In the genomic region with DNA sequence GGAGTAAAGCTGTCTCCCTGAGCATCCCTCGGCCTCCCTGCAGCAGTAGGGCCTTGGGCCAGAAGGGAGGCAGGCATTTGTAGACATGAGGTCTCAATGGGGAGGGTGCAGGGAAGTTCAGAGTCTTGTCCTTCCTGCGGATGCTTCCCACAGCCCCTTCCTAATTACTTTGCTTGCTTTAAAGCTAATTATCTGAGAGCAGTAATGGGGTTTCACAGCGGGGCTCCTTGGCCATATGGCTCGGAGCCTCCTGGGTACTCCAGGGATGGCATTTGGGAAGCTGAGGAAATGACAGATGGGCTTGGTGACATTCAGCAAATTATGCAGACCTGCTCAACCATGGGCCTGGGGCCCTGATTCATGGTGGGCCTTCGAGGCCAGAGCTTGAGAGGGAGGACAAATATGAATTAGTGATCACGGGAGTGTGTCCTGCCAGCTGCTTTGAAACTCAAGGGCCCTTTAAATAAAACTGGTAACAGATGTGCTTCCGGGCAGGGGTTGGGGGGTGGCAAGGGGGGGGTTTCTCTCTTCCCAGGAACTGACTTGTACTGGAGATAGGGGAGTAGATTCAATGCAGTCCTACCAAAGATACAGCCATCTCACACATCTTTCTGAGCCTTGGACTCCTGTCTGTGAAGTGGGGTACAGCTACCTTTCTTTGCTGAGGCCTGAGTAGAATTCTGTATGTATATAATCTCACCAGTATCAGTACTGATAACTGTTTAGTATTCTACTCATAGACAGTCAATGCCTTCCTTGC, we compare ENCODE assay signal across 14 mouse cellular contexts. TPM values are rescaled to one million over a fixed set of nuclear protein-coding genes. Genes with fewer than 3 reads are reported as not detected.
DNase-seq lines count a peak whose midpoint lies in the region; ATAC-seq lines count a peak whose summit lies in the region.
"Had no signal": no experiment of that assay in that cellular context is flagged by ENCODE, and none has a peak within 500 bp of the region (broad histone marks: within the 10 kb centered on the region; RNA-seq: fewer than 3 reads in every experiment).

No protein-coding gene starts in this region.

- no peak overlapping the region for H3K4me2 ChIP-seq in forebrain, embryonic 15.5 days (replicated peaks)
- no peak overlapping the region for H3K4me2 ChIP-seq in midbrain, embryonic 11.5 days
- H3K4me2 ChIP-seq: liver, embryonic 12.5 days had no signal

- H3K9ac ChIP-seq in forebrain, embryonic 15.5 days (replicated peaks): no peak overlapping the region
- H3K9ac ChIP-seq in midbrain, embryonic 11.5 days (ENCODE audit: low read length): no peak overlapping the region
- H3K9ac ChIP-seq: liver, embryonic 12.5 days had no signal

- ATAC-seq in forebrain, embryonic 15.5 days (replicated peaks): peak; percentile 89
- peak; percentile 87 for ATAC-seq in midbrain, embryonic 11.5 days (ENCODE audit: low FRiP score)
- ATAC-seq in activated CD4-positive, CD25-positive, alpha-beta regulatory T cell, adult 4 months: no peak
- ATAC-seq: liver, embryonic 12.5 days had no signal

- no peaks in the 10 kb centered on the region for H3K27me3 ChIP-seq in forebrain, embryonic 15.5 days
- H3K27me3 ChIP-seq in midbrain, embryonic 11.5 days (ENCODE audit: control insufficient read depth, insufficient read depth, low read length): no peaks in the 10 kb centered on the region
- H3K27me3 ChIP-seq: liver, embryonic 12.5 days had no signal

- no peaks in the 10 kb centered on the region for H3K9me3 ChIP-seq in forebrain, embryonic 15.5 days
- no peaks in the 10 kb centered on the region for H3K9me3 ChIP-seq in midbrain, embryonic 11.5 days (ENCODE audit: control insufficient read depth, low read length)
- H3K9me3 ChIP-seq: liver, embryonic 12.5 days had no signal

- H3K4me3 ChIP-seq in forebrain, embryonic 15.5 days: no peak overlapping the region
- no peak overlapping the region for H3K4me3 ChIP-seq in midbrain, embryonic 11.5 days (ENCODE audit: low read depth, low read length)
- H3K4me3 ChIP-seq: liver, embryonic 12.5 days had no signal

- H3K36me3 ChIP-seq in forebrain, embryonic 15.5 days: no peaks in the 10 kb centered on the region
- H3K36me3 ChIP-seq in midbrain, embryonic 11.5 days (ENCODE audit: control insufficient read depth, insufficient read depth, low read length): no peaks in the 10 kb centered on the region
- H3K36me3 ChIP-seq: liver, embryonic 12.5 days had no signal

- peak overlapping the region; percentile 34; the same call in 1 of the 2 replicates for H3K27ac ChIP-seq in forebrain, embryonic 15.5 days (replicated peaks)
- no peak overlapping the region; the same call in 1 of the 2 replicates for H3K27ac ChIP-seq in midbrain, embryonic 11.5 days (ENCODE audit: low read depth, low read length)
- H3K27ac ChIP-seq: liver, embryonic 12.5 days had no signal

- H3K4me1 ChIP-seq in forebrain, embryonic 15.5 days: peaks cover 14% of the 10 kb centered on the region
- H3K4me1 ChIP-seq in midbrain, embryonic 11.5 days (ENCODE audit: control insufficient read depth, insufficient read depth, low read length): no peaks in the 10 kb centered on the region
- H3K4me1 ChIP-seq: liver, embryonic 12.5 days had no signal

- DNase-seq in Muller cell, postnatal 12 days (ENCODE audit: inconsistent ontology term): peak; percentile 29
- peak; percentile 89 to 92 for DNase-seq in cerebellum, postnatal 25 days
- peak; percentile 91 for DNase-seq in midbrain, embryonic 11.5 days (ENCODE audit: low spot score, missing footprints)
- DNase-seq in spleen, postnatal 10 days (ENCODE audit: low spot score in 2 of 2): no peak
- no peak for DNase-seq in adrenal gland, postnatal 4 days (ENCODE audit: low spot score in 2 of 2)
- DNase-seq in urinary bladder, postnatal 10 days (ENCODE audit: low spot score): no peak
- DNase-seq: heart, postnatal 10 days; kidney, postnatal 25 days had no signal

- 15% methylated on average over 7 of the region's 7 CpGs for WGBS in forebrain, embryonic 15.5 days
- 34% methylated on average over 7 of the region's 7 CpGs for whole genome bisulfite sequencing in midbrain, embryonic 11.5 days

RNA-seq across cellular contexts. Expression of a gene that starts 34.8 kb away (rescaled TPM):
- 0.23 and 0.51 TPM in 2 replicates for polyA plus RNA-seq in forebrain, embryonic 15.5 days (2015; fragmentation: Nextera tagmentation; extraction: Ambion mirVana)
- 2.3 and 2.5 TPM in 2 replicates for polyA plus RNA-seq in midbrain, embryonic 11.5 days (2014; fragmentation: Nextera tagmentation; extraction: Ambion mirVana)
- total RNA-seq in adrenal gland, postnatal 4 days (2021): 10 to 100 TPM in 1 of 2 experiments, 1 to 10 TPM in 1; 7.9 to 11.5 TPM
- polyA plus RNA-seq in activated CD4-positive, CD25-positive, alpha-beta regulatory T cell, adult 4 months (2017; shearing (Covaris generic)): not detected
- total RNA-seq: heart, postnatal 10 days had no signal

RNA-seq across cellular contexts. Expression of a gene that starts 57.0 kb away (rescaled TPM):
- polyA plus RNA-seq in forebrain, embryonic 15.5 days (2015; fragmentation: Nextera tagmentation; extraction: Ambion mirVana): 3.7 and 3.8 TPM in 2 replicates
- polyA plus RNA-seq in midbrain, embryonic 11.5 days (2014; fragmentation: Nextera tagmentation; extraction: Ambion mirVana): 11.6 and 12.3 TPM in 2 replicates
- 10 to 100 TPM; 16.1 to 21.0 TPM for total RNA-seq in adrenal gland, postnatal 4 days (2021)
- polyA plus RNA-seq in activated CD4-positive, CD25-positive, alpha-beta regulatory T cell, adult 4 months (2017; shearing (Covaris generic)): not detected
- total RNA-seq: gastrocnemius, adult 8-10 months; heart, postnatal 10 days; megakaryocyte progenitor cell, adult 5-6 weeks had no signal
- polyA plus RNA-seq: C2C12 had no signal

Comparison
In these comparisons a context has a peak if more than half of its experiments do, and no peak if none do; other contexts are left out.
1. DNase-seq: peak in Muller cell, postnatal 12 days (single experiment), cerebellum, postnatal 25 days (2 of 2) and midbrain, embryonic 11.5 days (single experiment); none in spleen, postnatal 10 days (0 of 2), adrenal gland, postnatal 4 days (0 of 2) and urinary bladder, postnatal 10 days (single experiment).